Mouse (Mus musculus) midbrain, embryonic 12.5 days (tissue): ENCODE measurements around the gene Prnp. TPM values are rescaled to one million over a fixed set of nuclear protein-coding genes. Genes with fewer than 3 reads are reported as not detected.
A peak's percentile ranks its signal among the peaks of the same experiment; 100 is the strongest.

Experiments used
- ATAC-seq: fragments of 200-750 bp; cut with Nextera tagmentation; 2 replicates; pipeline ENCODE4 v1.8.0; 2017; ENCODE audit warnings: low read depth, moderate TSS enrichment, moderate library complexity; ENCODE audit not compliant: low FRiP score
- H3K27ac ChIP-seq: fragments of 300-500 bp; sonication (generic); replicated peaks from 2 replicates; pipeline ENCODE4 v1.5.1; 2016; ENCODE audit warnings: mild to moderate bottlenecking
- H3K27me3 ChIP-seq: fragments of 300-500 bp; sonication (generic); 2 replicates; pipeline ENCODE4 v1.6.1; 2016; ENCODE audit warnings: mild to moderate bottlenecking
- H3K36me3 ChIP-seq: fragments of 300-500 bp; sonication (generic); 2 replicates; pipeline ENCODE4 v1.6.1; 2016
- H3K4me1 ChIP-seq: fragments of 300-500 bp; sonication (generic); 2 replicates; pipeline ENCODE4 v1.6.1; 2016
- H3K4me2 ChIP-seq: fragments of 300-500 bp; sonication (generic); replicated peaks from 2 replicates; pipeline ENCODE4 v1.6.1; 2016; ENCODE audit warnings: mild to moderate bottlenecking, moderate library complexity
- H3K4me3 ChIP-seq: fragments of 300-500 bp; sonication (generic); 2 replicates; pipeline ENCODE4 v1.5.1; 2016; ENCODE audit warnings: mild to moderate bottlenecking
- H3K9ac ChIP-seq: fragments of 300-500 bp; sonication (generic); replicated peaks from 2 replicates; pipeline ENCODE4 v1.6.1; 2016; ENCODE audit warnings: mild to moderate bottlenecking, moderate library complexity
- H3K9me3 ChIP-seq: fragments of 300-500 bp; sonication (generic); 2 replicates; pipeline ENCODE4 v1.6.1; 2016; ENCODE audit warnings: mild to moderate bottlenecking
- WGBS: fragments of 180-500 bp; shearing (Covaris S2); methylation state at CpG from one replicate; pipeline ENCODE4 v1.1.7; 2016; 5-methylcytosine and 5-hydroxymethylcytosine counted together
- polyA plus RNA-seq: library from polyadenylated mRNA; unstranded; fragments of >200 nt; fragmentation: Nextera tagmentation; extraction: Ambion mirVana; gene quantifications from 2 replicates; pipeline ENCODE4 v1.2.1, GENCODE M21; 2016

The Prnp gene
- polyA plus RNA-seq, 1 experiment from 2014 or later = 58.9 TPM

DNA sequence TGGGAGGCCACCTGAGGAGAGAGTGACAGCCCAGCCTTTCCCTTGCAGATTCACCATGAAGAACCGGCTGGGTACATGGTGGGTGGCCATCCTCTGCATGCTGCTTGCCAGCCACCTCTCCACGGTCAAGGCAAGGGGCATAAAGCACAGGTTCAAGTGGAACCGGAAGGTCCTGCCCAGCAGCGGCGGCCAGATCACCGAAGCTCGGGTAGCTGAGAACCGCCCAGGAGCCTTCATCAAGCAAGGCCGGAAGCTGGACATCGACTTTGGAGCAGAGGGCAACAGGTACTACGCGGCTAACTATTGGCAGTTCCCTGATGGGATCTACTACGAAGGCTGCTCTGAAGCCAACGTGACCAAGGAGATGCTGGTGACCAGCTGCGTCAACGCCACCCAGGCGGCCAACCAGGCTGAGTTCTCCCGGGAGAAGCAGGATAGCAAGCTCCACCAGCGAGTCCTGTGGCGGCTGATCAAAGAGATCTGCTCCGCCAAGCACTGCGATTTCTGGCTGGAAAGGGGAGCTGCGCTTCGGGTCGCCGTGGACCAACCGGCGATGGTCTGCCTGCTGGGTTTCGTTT, 43.3 kb downstream of the Prnp start:
- Histone ChIP-seq H3K4me3 (no peak overlapping the region), H3K27ac (no peak overlapping the region), H3K9me3 (no peaks in the 10 kb centered on the region), H3K4me1 (peaks cover 10% of the 10 kb centered on the region; the same call in 1 of the 2 replicates), H3K4me2 (peak overlapping the region; percentile 37), H3K27me3 (peaks cover 46% of the 10 kb centered on the region), H3K9ac (no peak overlapping the region), H3K36me3 (no peaks in the 10 kb centered on the region)
- WGBS = 29% methylated on average over 29 of the region's 29 CpGs
- no peak for ATAC-seq

DNA sequence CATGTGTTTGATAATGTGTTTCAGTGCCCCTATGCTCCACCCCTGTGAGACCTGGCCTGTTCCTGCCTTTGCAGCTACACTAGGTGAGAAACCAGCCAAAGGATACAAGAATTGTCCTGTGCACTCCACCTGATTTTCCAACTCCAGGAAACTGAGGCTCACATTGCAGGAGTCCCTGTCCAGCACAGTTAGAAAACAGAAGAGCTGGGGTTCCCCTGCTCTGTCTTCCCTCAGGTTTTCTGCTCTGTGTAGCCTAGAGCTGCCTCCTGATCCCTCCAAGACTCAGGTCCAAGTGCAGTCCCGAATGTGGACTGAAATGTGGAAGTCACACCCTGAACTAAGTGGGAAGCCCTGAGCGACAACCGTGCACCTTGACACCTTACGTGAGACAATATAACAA, 44.0 kb downstream of the Prnp start:
- Histone ChIP-seq H3K4me2 (peak overlapping the region; percentile 37; the same call in 1 of the 2 replicates), H3K9ac (no peak overlapping the region), H3K36me3 (no peaks in the 10 kb centered on the region), H3K4me1 (0 out of 2 replicates have a peak, but pooled peaks cover 4% of the 10 kb centered on the region), H3K27me3 (peaks cover 46% of the 10 kb centered on the region), H3K9me3 (no peaks in the 10 kb centered on the region), H3K4me3 (no peak overlapping the region), H3K27ac (no peak overlapping the region)
- ATAC-seq = no peak
- 89% methylated on average over 4 of the region's 4 CpGs for WGBS

DNA sequence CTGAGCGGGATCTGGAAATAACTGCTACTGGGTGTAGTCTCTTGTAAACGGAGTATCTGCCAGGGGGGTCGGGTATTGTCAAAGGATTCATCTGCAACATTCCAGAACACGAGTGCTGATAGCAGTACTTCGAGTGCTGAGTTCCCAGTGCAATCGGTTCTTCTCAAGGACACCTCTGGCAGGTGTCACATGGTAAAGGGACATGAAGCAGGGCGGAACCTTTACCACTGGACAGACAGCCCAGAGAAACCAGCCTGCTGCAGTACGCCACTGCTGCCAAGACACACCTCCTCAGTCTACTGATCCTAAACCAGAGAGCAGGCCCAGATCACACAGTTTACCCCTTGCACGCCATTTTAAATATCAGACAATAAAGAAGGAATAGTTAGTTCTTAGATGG, 45.1 kb downstream of the Prnp start:
- Histone ChIP-seq H3K4me3 (peak overlapping the region; percentile 34), H3K4me1 (0 out of 2 replicates have a peak, but pooled peaks cover 4% of the 10 kb centered on the region), H3K36me3 (no peaks in the 10 kb centered on the region), H3K4me2 (peak overlapping the region; percentile 53), H3K27me3 (peaks cover 46% of the 10 kb centered on the region), H3K9ac (no peak overlapping the region), H3K27ac (no peak overlapping the region), H3K9me3 (no peaks in the 10 kb centered on the region)
- peak; percentile 28 for ATAC-seq
- 62% methylated on average over 9 of the region's 9 CpGs for WGBS

DNA sequence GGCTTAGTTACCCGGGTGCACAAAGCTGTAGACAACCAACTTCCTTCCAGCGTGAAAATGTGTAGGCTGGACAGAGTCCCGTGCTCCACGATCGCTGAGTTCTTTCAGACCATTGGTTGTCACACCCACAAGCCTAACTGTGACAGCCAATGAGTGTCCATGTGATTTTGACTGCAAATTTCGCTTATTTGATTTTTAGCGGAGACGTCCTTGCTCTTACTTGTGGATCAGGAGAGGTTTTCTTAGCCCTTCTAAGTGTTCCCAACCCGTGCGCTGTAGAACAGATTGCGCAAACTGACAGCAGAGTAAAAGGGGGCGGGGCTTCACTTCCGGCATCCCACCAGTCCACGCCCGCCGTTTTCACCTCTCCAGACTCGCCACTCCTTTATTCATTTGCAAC, 45.5 kb downstream of the Prnp start:
- Histone ChIP-seq H3K27me3 (peaks cover 42% of the 10 kb centered on the region), H3K9me3 (no peaks in the 10 kb centered on the region), H3K36me3 (no peaks in the 10 kb centered on the region), H3K4me3 (peak overlapping the region; percentile 34), H3K9ac (no peak overlapping the region), H3K4me2 (peak overlapping the region; percentile 53), H3K4me1 (0 out of 2 replicates have a peak, but pooled peaks cover 4% of the 10 kb centered on the region), H3K27ac (no peak overlapping the region)
- 3% methylated on average over 17 of the region's 17 CpGs for WGBS
- ATAC-seq = peak; percentile 76

DNA sequence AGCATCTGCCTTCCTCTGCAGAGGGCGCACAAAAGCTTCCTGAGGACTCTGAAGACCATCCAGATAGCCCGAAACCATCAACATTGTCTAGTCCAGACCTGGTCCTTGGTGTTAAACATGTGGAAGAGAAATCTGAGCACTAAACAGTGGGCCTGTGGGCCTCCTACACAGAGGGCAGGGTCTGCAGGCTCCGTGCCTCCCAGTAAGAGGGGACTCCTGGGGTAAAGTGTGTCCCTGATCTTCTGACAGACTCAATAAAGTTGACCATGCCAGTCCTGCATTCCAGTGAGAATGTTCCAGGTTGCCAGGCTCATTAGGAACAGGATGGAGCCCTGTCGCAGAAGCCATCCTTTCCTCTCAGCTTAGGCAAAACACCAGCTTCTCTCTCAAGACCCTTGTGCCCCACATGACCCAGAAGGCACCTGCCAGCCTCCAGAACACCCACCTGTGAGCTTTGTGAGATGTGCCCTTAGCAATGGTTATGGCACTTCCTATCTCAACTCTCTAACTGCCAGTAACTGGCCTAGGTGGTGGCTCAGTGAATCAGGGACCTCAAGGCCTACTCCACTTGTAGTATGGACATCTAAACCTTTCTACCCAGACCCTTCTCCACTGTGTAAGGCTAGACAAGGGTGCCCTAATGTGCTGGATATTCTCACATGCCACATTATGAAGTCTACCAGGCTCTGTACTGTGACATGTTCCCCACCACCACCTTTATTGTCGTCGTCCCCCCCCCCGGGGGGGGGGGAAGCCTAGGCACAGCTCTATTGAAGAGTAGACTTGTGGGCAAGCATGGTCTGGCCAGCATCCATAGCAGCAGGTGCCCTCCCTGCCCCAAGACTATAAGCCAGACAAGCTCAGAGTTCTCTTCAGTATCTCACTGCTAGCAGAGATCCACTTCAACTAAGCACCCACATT, 46.9 kb downstream of the Prnp start:
- no peak overlapping the region for H3K27ac ChIP-seq
- 89% methylated on average over 7 of the region's 7 CpGs for WGBS

DNA sequence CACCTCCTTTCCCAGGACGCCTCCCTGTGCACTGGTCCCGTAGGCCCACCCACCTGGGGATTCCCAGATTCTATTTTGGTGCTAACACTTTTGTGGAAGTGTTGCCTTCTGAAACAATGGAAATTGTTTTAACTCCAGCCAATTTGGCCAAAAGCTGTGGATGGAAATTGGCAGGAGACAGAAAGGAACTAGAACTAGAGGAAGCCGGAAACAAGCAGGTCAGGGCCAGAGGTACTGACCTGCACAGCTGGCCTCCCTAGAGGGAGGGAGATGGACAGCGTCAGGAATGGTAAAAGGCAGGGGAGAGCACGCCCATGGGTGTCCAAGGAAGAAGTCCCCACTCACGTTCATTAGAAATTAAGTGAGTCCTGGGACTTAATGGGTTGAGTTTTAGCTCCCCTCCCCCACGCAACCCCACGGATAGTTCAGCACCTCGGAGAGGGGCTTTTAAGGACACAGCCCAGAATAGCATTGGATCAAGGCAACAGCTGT, 48.0 kb downstream of the Prnp start:
- H3K9me3 ChIP-seq = 0 out of 2 replicates have a peak, but pooled peaks cover 3% of the 10 kb centered on the region
- no peak overlapping the region for H3K9ac ChIP-seq
- H3K4me2 ChIP-seq = no peak overlapping the region
- 57% methylated on average over 9 of the region's 9 CpGs for WGBS
- H3K4me3 ChIP-seq = no peak overlapping the region
- no peak overlapping the region for H3K27ac ChIP-seq
- ATAC-seq = no peak
- 0 out of 2 replicates have a peak, but pooled peaks cover 4% of the 10 kb centered on the region for H3K4me1 ChIP-seq
- no peaks in the 10 kb centered on the region for H3K36me3 ChIP-seq
- H3K27me3 ChIP-seq = peaks cover 21% of the 10 kb centered on the region

More for the DNA sequence above, 46.9 kb downstream of the Prnp start:
- ATAC-seq = no peak
- Histone ChIP-seq H3K4me3 (no peak overlapping the region), H3K4me2 (no peak overlapping the region), H3K27me3 (peaks cover 33% of the 10 kb centered on the region), H3K9me3 (no peaks in the 10 kb centered on the region), H3K36me3 (no peaks in the 10 kb centered on the region), H3K9ac (no peak overlapping the region), H3K4me1 (0 out of 2 replicates have a peak, but pooled peaks cover 4% of the 10 kb centered on the region)

DNA sequence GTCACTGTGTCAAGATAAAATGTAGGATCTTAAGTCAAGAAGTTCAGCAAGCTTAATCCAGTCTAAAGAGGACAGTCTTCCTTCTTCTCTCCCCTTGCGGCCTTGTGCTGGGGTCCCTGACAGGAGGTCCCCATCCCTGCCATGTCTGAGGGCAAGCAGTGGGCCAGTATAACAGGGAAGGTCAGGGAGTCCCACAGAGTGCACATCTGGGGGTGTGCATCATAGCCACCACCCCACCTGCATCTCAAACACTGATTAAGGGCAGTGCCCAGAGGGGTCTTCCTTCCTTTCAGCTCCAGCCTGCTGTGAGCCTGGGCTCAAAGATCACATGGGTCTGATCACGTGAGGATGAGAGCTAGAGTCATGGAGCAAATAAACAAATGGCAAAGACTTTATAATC, 51.9 kb downstream of the Prnp start:
- ATAC-seq = no peak
- whole genome bisulfite sequencing = 57% methylated on average over 2 of the region's 2 CpGs

DNA sequence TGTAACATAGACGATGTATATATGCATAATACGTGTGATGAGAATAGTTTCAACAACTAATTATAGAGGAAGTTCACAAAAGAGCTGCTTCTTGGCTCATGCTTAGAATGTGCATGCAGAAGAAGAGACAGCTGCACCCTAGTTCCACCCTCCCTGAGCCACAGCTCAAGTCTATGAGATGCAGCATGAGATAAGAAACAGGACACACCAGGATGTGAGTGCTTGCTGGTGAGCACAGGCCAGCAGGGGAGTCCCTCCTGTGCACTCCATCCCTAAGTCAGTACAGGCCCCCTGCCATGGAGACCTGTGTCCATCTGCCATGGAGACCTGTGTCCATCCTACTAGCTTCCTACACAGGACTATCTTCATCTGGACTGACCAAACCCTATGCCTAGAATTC, 60.9 kb downstream of the Prnp start:
- no peak for ATAC-seq
- 95% methylated on average over 2 of the region's 2 CpGs for WGBS
- Histone ChIP-seq H3K4me3 (no peak overlapping the region), H3K9ac (no peak overlapping the region), H3K27me3 (no peaks in the 10 kb centered on the region), H3K4me1 (no peaks in the 10 kb centered on the region), H3K4me2 (no peak overlapping the region), H3K36me3 (no peaks in the 10 kb centered on the region), H3K27ac (no peak overlapping the region), H3K9me3 (no peaks in the 10 kb centered on the region)

More for the DNA sequence above, 51.9 kb downstream of the Prnp start:
- Histone ChIP-seq H3K4me2 (no peak overlapping the region), H3K36me3 (no peaks in the 10 kb centered on the region), H3K9me3 (0 out of 2 replicates have a peak, but pooled peaks cover 3% of the 10 kb centered on the region), H3K27me3 (no peaks in the 10 kb centered on the region), H3K4me3 (no peak overlapping the region), H3K27ac (no peak overlapping the region), H3K9ac (no peak overlapping the region), H3K4me1 (no peaks in the 10 kb centered on the region)

DNA sequence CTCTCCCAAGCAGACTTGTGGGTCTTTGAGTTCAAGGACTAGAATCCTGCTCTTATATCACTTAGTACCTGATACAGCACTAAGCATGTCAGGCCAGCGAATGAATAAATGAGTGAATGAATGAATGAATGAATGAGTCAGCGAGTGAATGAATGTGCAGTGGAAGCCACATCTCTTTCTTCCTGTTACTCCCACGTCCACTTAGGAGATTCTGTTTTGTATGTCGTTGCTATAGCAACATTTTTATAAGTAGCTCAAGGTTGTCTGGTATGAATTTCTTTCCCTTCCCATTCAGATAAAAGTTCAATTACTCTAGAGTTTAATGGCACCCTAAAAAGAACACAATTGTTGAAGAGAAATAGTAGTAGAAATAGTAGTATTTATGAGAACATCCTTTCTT, 61.4 kb downstream of the Prnp start:
- Histone ChIP-seq H3K36me3 (no peaks in the 10 kb centered on the region), H3K9ac (no peak overlapping the region), H3K4me2 (no peak overlapping the region), H3K9me3 (no peaks in the 10 kb centered on the region), H3K4me1 (no peaks in the 10 kb centered on the region), H3K27ac (no peak overlapping the region), H3K27me3 (no peaks in the 10 kb centered on the region), H3K4me3 (no peak overlapping the region)
- ATAC-seq = no peak
- 79% methylated on average over 4 of the region's 4 CpGs for WGBS

DNA sequence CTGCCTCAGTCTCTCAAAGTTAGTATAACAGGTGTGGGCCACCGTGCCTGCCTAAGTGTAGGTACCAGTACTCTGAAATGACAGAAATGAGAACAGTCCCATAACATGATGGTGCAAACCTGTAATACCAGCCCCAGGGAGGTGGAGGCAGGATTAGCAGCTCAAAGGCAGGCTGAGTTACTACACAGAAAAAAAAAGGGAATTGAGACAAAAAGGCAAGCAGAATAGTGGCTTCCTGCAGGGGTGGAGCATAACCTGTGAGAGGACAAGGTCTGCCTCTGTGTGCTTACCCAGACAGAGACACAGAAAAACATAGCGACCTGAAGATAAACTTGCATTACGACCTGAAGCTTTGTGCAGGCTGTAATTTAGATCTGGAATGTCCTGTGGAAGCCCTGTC, 66.9 kb downstream of the Prnp start:
- Histone ChIP-seq H3K4me2 (no peak overlapping the region), H3K27me3 (no peaks in the 10 kb centered on the region), H3K4me1 (no peaks in the 10 kb centered on the region), H3K27ac (no peak overlapping the region), H3K9ac (no peak overlapping the region), H3K9me3 (no peaks in the 10 kb centered on the region), H3K36me3 (no peaks in the 10 kb centered on the region), H3K4me3 (no peak overlapping the region)
- no peak for ATAC-seq
- 66% methylated on average over 3 of the region's 3 CpGs for WGBS

DNA sequence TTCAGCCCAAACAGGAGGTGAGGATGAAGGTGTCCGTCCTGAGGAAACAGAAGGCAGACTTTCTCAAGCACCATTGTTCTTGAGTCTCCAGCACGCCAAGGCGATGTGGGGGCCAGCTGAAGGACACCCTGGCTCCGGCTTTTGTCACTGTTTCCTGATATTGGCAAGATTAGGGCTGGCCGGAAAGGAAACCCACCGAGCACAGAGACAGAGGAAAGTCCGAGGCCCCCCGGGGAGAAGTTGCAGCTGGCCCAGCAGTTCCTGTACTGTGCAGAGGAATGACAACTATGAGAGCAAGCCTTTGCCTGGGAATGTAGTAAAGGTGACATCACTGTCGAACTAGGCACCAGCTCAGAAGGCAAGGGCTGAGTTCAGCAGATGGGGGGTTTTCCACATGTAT, 71.1 kb downstream of the Prnp start:
- Histone ChIP-seq H3K4me3 (no peak overlapping the region), H3K27ac (no peak overlapping the region), H3K4me1 (no peaks in the 10 kb centered on the region), H3K27me3 (no peaks in the 10 kb centered on the region), H3K4me2 (no peak overlapping the region), H3K9me3 (no peaks in the 10 kb centered on the region), H3K9ac (no peak overlapping the region), H3K36me3 (no peaks in the 10 kb centered on the region)
- no peak for ATAC-seq
- WGBS = 41% methylated on average over 9 of the region's 9 CpGs

DNA sequence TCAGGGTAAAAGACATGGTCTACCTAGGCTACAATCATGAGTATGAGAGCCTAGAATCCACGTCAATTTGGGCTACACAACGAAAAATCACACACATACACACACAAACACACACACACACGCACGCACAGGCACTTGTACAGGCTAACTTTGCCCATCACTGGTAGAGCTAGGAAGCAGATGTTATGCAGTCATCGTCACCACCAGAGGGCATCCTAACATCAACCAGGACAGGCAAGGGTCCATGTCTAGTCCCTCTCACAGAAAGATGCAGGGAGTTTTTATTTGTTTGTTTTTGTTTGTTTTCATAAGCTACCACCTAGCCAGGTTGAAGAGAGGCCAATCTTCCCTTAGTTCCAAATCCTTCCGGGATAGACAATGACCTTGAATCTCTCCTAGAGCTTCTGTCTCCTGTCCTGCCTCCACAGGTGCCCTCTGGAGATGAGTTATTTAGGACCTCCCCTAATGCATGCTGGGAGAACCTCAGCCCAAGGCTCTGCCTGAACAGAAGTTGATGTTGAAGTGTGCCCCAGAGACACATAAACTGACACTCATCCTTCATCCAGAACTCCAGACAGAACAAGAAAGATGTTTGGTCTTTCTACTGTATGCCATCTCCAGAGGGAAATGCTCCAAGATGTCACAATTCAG, 72.9 kb downstream of the Prnp start:
- Histone ChIP-seq H3K27me3 (no peaks in the 10 kb centered on the region), H3K9me3 (no peaks in the 10 kb centered on the region), H3K4me3 (no peak overlapping the region), H3K4me2 (no peak overlapping the region), H3K9ac (no peak overlapping the region), H3K27ac (no peak overlapping the region), H3K36me3 (no peaks in the 10 kb centered on the region), H3K4me1 (no peaks in the 10 kb centered on the region)
- 24% methylated on average over 6 of the region's 6 CpGs for WGBS
- ATAC-seq = peak; percentile 58; the same call in 1 of the 2 replicates
